Mouse (Mus musculus) cerebellum, adult 11 months (tissue): ENCODE data around the gene Trpm3.

Experiments used
- DNase-seq: peaks from one replicate; pipeline ENCODE4 v3.0.0; 2022

The Trpm3 gene

DNA sequence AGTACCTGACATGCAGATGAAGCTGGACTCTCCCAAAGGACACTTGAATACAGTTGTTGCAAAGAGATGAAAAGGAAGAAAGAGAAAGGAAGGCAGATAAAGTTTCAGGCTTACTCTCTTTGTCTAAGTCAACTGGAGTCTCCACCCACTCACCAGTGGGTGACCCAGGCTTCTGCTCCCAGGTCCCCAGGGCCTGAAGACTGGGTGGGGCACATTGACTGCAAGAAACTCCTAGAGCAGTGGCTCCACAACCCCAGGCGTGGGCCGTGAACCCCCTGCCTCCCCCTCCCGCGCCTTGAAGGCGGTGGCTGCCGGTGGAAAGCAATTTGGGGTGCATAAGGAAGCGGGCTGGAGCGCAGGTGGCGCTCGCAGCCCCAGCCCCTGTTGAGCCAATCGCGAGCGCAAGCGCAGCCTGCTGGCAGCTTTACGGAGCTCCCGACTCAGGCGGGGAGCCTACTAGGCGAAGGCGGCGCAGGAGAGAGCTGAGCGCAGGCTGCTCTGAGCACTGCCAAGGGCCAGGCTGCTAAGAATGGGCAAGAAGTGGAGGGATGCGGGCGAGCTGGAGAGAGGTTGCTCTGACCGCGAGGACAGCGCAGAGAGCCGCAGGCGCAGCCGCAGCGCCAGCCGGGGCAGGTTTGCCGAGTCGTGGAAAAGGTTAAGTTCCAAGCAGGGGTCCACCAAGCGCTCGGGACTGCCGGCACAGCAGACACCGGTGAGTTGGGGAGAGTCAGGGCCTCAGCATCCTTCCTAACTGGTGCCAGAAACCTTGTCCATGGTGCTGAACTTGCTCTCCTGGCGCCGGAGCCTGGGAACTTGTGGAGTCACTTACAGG lies at the start of gene Trpm3:
Gene Trpm3 (plus strand): TSS at position 457 of the 832 bp plus-strand sequence.
- DNase-seq, result peak; percentile 39

- DNase-seq, result no peak
These were observed 38.3 kb upstream of the Trpm3 start for GRCm38 (mm10) chr19:22100582-22100981.

GRCm38 (mm10) chr19:22103865-22104264 lies 35.0 kb upstream of the Trpm3 start:
- no peak for DNase-seq

DNA sequence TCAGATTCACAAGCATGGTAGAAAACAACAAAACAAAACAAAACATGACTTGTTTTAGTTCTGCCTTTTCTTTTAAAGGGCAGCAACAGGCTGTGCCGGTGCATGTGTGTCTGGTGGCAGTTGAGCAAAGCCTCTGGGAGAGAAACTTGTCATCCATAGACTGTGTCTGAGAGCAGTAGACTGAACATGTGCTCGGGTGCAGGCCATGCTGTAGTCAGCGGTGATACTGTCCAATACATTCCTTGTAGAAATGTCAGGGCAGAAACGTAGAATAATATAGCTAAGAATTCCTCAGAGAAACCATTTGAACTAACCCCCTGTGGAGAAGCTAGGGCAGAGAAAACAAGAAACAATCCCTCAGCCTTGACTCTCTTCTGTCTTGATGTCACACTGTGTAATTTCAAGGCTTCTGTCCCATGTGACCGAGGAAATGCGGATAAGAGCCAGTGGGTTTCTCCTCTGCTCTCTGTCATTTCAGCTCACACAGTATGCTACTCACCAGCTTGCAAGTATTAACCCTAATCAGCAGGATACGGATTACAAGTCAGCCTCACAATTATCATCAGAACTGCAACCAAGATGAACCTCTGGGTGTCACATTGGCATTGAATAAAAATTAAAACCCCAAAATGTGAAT lies 33.9 kb upstream of the Trpm3 start:
- DNase-seq, result no peak

DNA sequence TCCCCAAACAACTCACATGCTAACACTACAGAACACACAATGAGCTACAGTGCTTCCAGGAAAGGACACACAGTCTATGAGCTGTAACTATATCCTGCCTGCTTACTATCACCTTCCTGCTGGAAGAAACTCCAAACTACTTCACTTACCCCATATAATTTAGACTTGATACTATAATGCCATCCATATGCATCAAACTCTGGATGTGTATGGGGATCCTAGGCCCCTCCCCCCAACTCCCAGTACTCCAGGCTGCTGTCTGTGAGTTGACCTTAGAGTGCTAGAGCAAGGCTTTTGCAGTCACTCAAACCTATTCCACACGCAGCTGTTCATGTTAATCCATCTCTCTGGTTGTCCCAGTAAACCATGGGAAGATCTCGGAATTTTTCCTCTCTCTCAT lies 33.2 kb upstream of the Trpm3 start:
- DNase-seq, result no peak

GRCm38 (mm10) chr19:22108893-22109463 lies 29.9 kb upstream of the Trpm3 start:
- DNase-seq, result no peak

GRCm38 (mm10) chr19:22120976-22121375 lies 17.9 kb upstream of the Trpm3 start:
- DNase-seq, result no peak

GRCm38 (mm10) chr19:22121631-22122030 lies 17.2 kb upstream of the Trpm3 start:
- DNase-seq, result no peak

GRCm38 (mm10) chr19:22132626-22133025 lies 6.2 kb upstream of the Trpm3 start:
- DNase-seq, result peak; percentile 5

GRCm38 (mm10) chr19:22178549-22178948 lies 39.7 kb downstream of the Trpm3 start:
- DNase-seq, result no peak

- no peak for DNase-seq
These were observed 40.2 kb downstream of the Trpm3 start for GRCm38 (mm10) chr19:22179017-22179416.

DNA sequence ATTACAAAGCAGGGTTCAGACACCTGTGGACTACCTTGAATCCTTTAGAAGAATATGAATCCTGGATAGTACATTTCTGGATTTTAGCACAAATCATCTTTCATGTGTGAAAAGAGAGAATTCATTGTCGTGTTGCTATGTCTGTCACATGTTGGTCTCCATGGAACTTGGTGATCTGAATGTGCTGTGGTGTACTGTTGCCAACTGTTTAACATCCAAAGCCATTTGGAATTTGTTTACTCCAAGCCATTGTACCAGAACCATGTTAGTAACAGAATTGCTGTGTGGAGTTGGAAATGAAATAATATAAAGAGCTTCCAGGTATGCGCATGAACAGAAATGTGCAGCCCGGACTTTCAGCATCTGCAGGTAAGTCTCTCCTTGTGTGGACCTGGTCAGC lies 41.3 kb downstream of the Trpm3 start:
- no peak for DNase-seq

DNA sequence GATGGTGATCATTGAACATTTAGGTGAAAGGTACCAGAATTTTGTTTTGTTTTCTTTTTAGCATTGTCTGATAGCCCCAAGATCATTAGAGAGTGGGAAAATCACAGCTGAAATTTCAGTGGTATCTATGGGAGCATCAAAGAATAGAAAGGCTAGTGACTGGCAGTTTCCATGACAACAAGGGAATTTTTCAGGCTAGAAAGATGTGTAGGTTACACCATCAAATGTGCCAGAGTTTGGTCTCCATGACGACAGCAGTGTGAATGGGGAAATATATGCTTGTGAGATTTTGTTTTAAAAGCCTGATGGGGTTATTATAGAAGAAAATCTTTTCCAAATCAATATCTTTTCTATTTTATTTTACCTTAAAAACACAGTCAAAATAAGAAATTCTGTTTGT lies 50.9 kb downstream of the Trpm3 start:
- no peak for DNase-seq

DNA sequence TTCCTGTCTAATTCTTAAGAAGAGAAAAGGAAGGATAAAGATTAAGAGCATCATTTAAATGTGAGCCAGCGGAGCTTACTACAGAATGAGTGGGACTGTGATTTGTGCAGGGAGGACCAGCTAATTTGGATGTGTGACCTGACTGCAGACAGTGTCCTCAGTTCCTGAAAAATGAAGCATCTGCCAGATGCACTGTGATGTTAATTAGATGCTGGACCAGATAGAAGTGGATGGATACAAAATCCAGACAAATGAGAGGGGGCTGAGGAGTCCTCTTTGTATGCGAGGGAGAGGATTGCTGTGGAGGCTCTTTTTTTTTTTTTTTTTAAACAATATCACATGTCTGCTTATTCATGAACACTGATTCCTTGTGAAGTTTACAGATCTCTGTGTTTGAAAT lies 83.7 kb downstream of the Trpm3 start:
- no peak for DNase-seq

GRCm38 (mm10) chr19:22234187-22234586 lies 95.3 kb downstream of the Trpm3 start:
- DNase-seq, result no peak

DNA sequence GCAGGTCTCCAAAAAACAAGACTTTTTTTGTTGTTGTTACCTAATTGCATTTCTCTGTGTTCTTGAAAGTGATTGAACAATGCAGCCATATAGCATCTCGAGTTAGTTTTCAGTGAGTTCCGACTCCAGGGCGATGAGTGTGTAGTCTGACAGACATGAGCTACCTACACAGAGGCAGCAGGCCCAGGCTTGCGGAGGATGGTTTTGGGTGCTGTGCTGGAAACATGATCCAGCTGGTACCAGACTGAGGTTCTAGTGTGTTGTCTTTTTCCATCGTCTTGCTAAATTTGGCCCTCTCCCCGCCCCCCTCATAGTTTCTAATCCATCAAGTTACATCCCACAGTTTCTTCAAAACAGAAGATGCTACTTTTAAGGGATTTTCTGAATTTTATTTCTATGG lies 110.2 kb downstream of the Trpm3 start:
- no peak for DNase-seq

GRCm38 (mm10) chr19:22272916-22273315 lies 134.1 kb downstream of the Trpm3 start:
- no peak for DNase-seq

GRCm38 (mm10) chr19:22284651-22285050 lies 145.8 kb downstream of the Trpm3 start:
- no peak for DNase-seq

GRCm38 (mm10) chr19:22292671-22293070 lies 153.8 kb downstream of the Trpm3 start:
- DNase-seq, result no peak

DNA sequence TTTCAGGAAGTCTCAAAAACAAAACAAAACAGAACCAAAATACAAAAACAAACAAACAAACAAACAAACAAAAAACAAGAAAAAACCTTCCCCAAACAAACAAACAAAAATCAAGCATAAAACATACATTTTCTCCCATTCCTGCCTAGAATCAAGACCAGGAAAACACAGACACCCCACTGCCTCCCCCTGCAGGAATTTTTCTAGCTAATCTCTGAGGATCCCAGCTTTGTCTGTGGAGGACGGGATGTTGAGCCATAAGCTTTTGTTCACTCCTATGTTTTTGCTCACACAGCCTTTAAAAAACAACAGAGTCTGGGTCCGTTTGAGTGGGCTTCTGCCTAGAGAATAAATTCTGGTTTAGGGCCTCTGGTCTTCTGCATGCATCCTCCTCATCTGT lies 162.1 kb downstream of the Trpm3 start:
- DNase-seq, result no peak

- DNase-seq, result peak; percentile 56
These were observed 164.4 kb downstream of the Trpm3 start for GRCm38 (mm10) chr19:22303021-22303951.

GRCm38 (mm10) chr19:22303952-22304655 lies 165.3 kb downstream of the Trpm3 start:
- peak; percentile 83 for DNase-seq
